11 mouse cellular contexts compared by ENCODE assay signal in genomic region chr2:170468009-170468408, GRCm38 (mm10). TPM values are rescaled to one million over a fixed set of nuclear protein-coding genes. Genes with fewer than 3 reads are reported as not detected.
A peak's percentile ranks its signal among the peaks of the same experiment; 100 is the strongest.
DNase-seq lines count a peak whose midpoint lies in the region; ATAC-seq lines count a peak whose summit lies in the region.
"Had no signal": no experiment of that assay in that cellular context is flagged by ENCODE, and none has a peak within 500 bp of the region (broad histone marks: within the 10 kb centered on the region; RNA-seq: fewer than 3 reads in every experiment).

No protein-coding gene starts in this region.

- no peaks in the 10 kb centered on the region for H3K27me3 ChIP-seq in forebrain, embryonic 11.5 days (ENCODE audit: control insufficient read depth, insufficient read depth, low read length)
- H3K27me3 ChIP-seq in forebrain, embryonic 16.5 days (replicated peaks; ENCODE audit: control insufficient read depth, insufficient read depth, low read length): no peaks in the 10 kb centered on the region
- no peaks in the 10 kb centered on the region for H3K27me3 ChIP-seq in limb, embryonic 11.5 days (ENCODE audit: control insufficient read depth, insufficient read depth, low read length)
- H3K27me3 ChIP-seq in limb, embryonic 10.5 days (ENCODE audit: low read depth, poor library complexity, severe bottlenecking): 0 out of 2 replicates have a peak, but pooled peaks cover 18% of the 10 kb centered on the region
- H3K27me3 ChIP-seq: Patski had no signal

- H3K9ac ChIP-seq in forebrain, embryonic 11.5 days (ENCODE audit: low read length): no peak overlapping the region
- H3K9ac ChIP-seq in forebrain, embryonic 16.5 days (replicated peaks; ENCODE audit: low read depth, low read length): no peak overlapping the region
- no peak overlapping the region for H3K9ac ChIP-seq in limb, embryonic 11.5 days (ENCODE audit: low read length)

- no peaks in the 10 kb centered on the region for H3K36me3 ChIP-seq in forebrain, embryonic 11.5 days (ENCODE audit: control insufficient read depth, insufficient read depth, low read length)
- no peaks in the 10 kb centered on the region for H3K36me3 ChIP-seq in forebrain, embryonic 16.5 days (ENCODE audit: control insufficient read depth, insufficient read depth)
- H3K36me3 ChIP-seq in limb, embryonic 11.5 days (ENCODE audit: control insufficient read depth, insufficient read depth, low read length): no peaks in the 10 kb centered on the region
- H3K36me3 ChIP-seq in limb, embryonic 10.5 days: no peaks in the 10 kb centered on the region

- DNase-seq in forebrain, embryonic 11.5 days (ENCODE audit: low spot score): peak; percentile 64
- peak; percentile 54 for DNase-seq in limb, embryonic 11.5 days (ENCODE audit: low spot score)
- DNase-seq in limb, embryonic 10.5 days (ENCODE audit: low spot score): no peak
- DNase-seq in ES-CJ7 (ENCODE audit: low read depth, low spot score): peak; percentile 69
- peak; percentile 25 for DNase-seq in lung, postnatal 36 days
- no peak for DNase-seq in frontal cortex, postnatal 14 days (ENCODE audit: low spot score in 2 of 2)
- DNase-seq in cerebellum, adult 11-12 months: no peak

- H3K9me3 ChIP-seq in forebrain, embryonic 11.5 days (ENCODE audit: control insufficient read depth, low read length): no peaks in the 10 kb centered on the region
- H3K9me3 ChIP-seq in forebrain, embryonic 16.5 days (ENCODE audit: control insufficient read depth, low read length): no peaks in the 10 kb centered on the region
- H3K9me3 ChIP-seq in limb, embryonic 11.5 days (ENCODE audit: control insufficient read depth, low read length): no peaks in the 10 kb centered on the region
- H3K9me3 ChIP-seq in limb, embryonic 10.5 days (replicated peaks): no peaks in the 10 kb centered on the region

- ATAC-seq in forebrain, embryonic 11.5 days (replicated peaks; ENCODE audit: low FRiP score): no peak
- ATAC-seq in forebrain, embryonic 16.5 days: no peak
- no peak for ATAC-seq in limb, embryonic 11.5 days (ENCODE audit: insufficient number of reproducible peaks, low FRiP score, low TSS enrichment, low read depth)
- ATAC-seq: Patski had no signal

- H3K4me1 ChIP-seq in forebrain, embryonic 11.5 days (replicated peaks; ENCODE audit: control insufficient read depth, insufficient read depth, low read length): 0 out of 2 replicates have a peak, but pooled peaks cover 5% of the 10 kb centered on the region
- H3K4me1 ChIP-seq in forebrain, embryonic 16.5 days (replicated peaks; ENCODE audit: control insufficient read depth, insufficient read depth, low read length): peaks cover 6% of the 10 kb centered on the region
- H3K4me1 ChIP-seq in limb, embryonic 11.5 days (ENCODE audit: control insufficient read depth, insufficient read depth, low read length): peaks cover 2% of the 10 kb centered on the region; the same call in 1 of the 2 replicates
- H3K4me1 ChIP-seq in limb, embryonic 10.5 days: peaks cover 14% of the 10 kb centered on the region

- no peak overlapping the region for H3K4me2 ChIP-seq in forebrain, embryonic 11.5 days (ENCODE audit: low read depth, low read length, severe bottlenecking)
- no peak overlapping the region for H3K4me2 ChIP-seq in forebrain, embryonic 16.5 days (ENCODE audit: low read length)
- H3K4me2 ChIP-seq in limb, embryonic 11.5 days (ENCODE audit: low read depth, severe bottlenecking): no peak overlapping the region

- no peak overlapping the region for H3K27ac ChIP-seq in forebrain, embryonic 11.5 days (ENCODE audit: low read depth, low read length)
- H3K27ac ChIP-seq in forebrain, embryonic 16.5 days (ENCODE audit: low read length): no peak overlapping the region
- H3K27ac ChIP-seq in limb, embryonic 11.5 days (replicated peaks; ENCODE audit: low read depth, low read length): no peak overlapping the region
- no peak overlapping the region for H3K27ac ChIP-seq in limb, embryonic 10.5 days

- H3K4me3 ChIP-seq in forebrain, embryonic 11.5 days (ENCODE audit: low read depth, low read length): no peak overlapping the region
- no peak overlapping the region for H3K4me3 ChIP-seq in forebrain, embryonic 16.5 days (replicated peaks; ENCODE audit: low read length)
- H3K4me3 ChIP-seq in limb, embryonic 11.5 days (ENCODE audit: low read depth, low read length): no peak overlapping the region
- no peak overlapping the region for H3K4me3 ChIP-seq in limb, embryonic 10.5 days

RNA-seq across cellular contexts. Expression of gene Pfdn4, which starts 28.2 kb away (rescaled TPM):
- 105 and 130 TPM in 2 replicates for polyA plus RNA-seq in forebrain, embryonic 11.5 days (2014; fragmentation: Nextera tagmentation; extraction: Ambion mirVana)
- 116 and 120 TPM in 2 replicates for polyA plus RNA-seq in forebrain, embryonic 16.5 days (2015; fragmentation: Nextera tagmentation; extraction: Ambion mirVana)
- polyA plus RNA-seq in limb, embryonic 11.5 days (2014; fragmentation: Nextera tagmentation; extraction: Ambion mirVana): 102 and 107 TPM in 2 replicates
- polyA plus RNA-seq in limb, embryonic 10.5 days (2016; fragmentation: Nextera tagmentation; extraction: Ambion mirVana): 102 and 107 TPM in 2 replicates

RNA-seq across cellular contexts. Expression of gene Cyp24a1, which starts 28.9 kb away (rescaled TPM):
- polyA plus RNA-seq in forebrain, embryonic 11.5 days (2014; fragmentation: Nextera tagmentation; extraction: Ambion mirVana): 0.07 TPM in 1 of 2 replicates, not detected in the other
- 0.11 TPM in 1 of 2 replicates, not detected in the other for polyA plus RNA-seq in forebrain, embryonic 16.5 days (2015; fragmentation: Nextera tagmentation; extraction: Ambion mirVana)
- not detected in 2 replicates for polyA plus RNA-seq in limb, embryonic 11.5 days (2014; fragmentation: Nextera tagmentation; extraction: Ambion mirVana)
- polyA plus RNA-seq in limb, embryonic 10.5 days (2016; fragmentation: Nextera tagmentation; extraction: Ambion mirVana): not detected in 2 replicates
- polyA plus RNA-seq: heart, embryonic 16.5 days; liver, embryonic 16.5 days had no signal

RNA-seq across cellular contexts. Expression of gene Bcas1, which starts 40.4 kb away (rescaled TPM):
- polyA plus RNA-seq in forebrain, embryonic 11.5 days (2014; fragmentation: Nextera tagmentation; extraction: Ambion mirVana): 0.33 and 0.45 TPM in 2 replicates
- 1.9 TPM in 2 replicates for polyA plus RNA-seq in forebrain, embryonic 16.5 days (2015; fragmentation: Nextera tagmentation; extraction: Ambion mirVana)
- polyA plus RNA-seq in limb, embryonic 11.5 days (2014; fragmentation: Nextera tagmentation; extraction: Ambion mirVana): 0.25 and 0.45 TPM in 2 replicates
- polyA plus RNA-seq in limb, embryonic 10.5 days (2016; fragmentation: Nextera tagmentation; extraction: Ambion mirVana): 0.23 and 0.45 TPM in 2 replicates
- polyA plus RNA-seq: Patski had no signal

Comparison
In these comparisons a context has a peak if more than half of its experiments do, and no peak if none do; other contexts are left out.
1. DNase-seq: peak in forebrain, embryonic 11.5 days (single experiment), limb, embryonic 11.5 days (single experiment), ES-CJ7 (single experiment) and lung, postnatal 36 days (single experiment); none in limb, embryonic 10.5 days (single experiment), frontal cortex, postnatal 14 days (0 of 2) and cerebellum, adult 11-12 months (single experiment).